Mouse (Mus musculus): ENCODE results near the gene Zfp748.

- TF ChIP-seq CTCF (IDR thresholded peaks at IDR 0.05; ENCODE audit: borderline replicate concordance, extremely low read depth, insufficient read depth, insufficient read length) (no peak), POLR2A (IDR thresholded peaks at IDR 0.05; ENCODE audit: borderline replicate concordance, extremely low read depth, insufficient read depth, insufficient read length, poor library complexity, severe bottlenecking) (no peak)
These were observed 52.7 kb downstream of the Zfp748 start for GRCm38 (mm10) chr13:67500908-67501307.
